Mouse (Mus musculus) liver, embryonic 15.5 days (tissue): ENCODE data around the gene Nutm1. TPM values are rescaled to one million over a fixed set of nuclear protein-coding genes. Genes with fewer than 3 reads are reported as not detected.

Source experiments
- ATAC-seq: fragments of 200-750 bp; cut with Nextera tagmentation; 2 replicates; pipeline ENCODE4 v1.8.0; 2017; ENCODE audit warnings: moderate number of reproducible peaks, mild to moderate bottlenecking, moderate library complexity; ENCODE audit not compliant: insufficient read depth
- H3K27ac ChIP-seq: fragments of 300-500 bp; sonication (generic); replicated peaks from 2 replicates; pipeline ENCODE4 v1.5.1; 2015; ENCODE audit warnings: mild to moderate bottlenecking, inconsistent platforms
- H3K27me3 ChIP-seq: fragments of 300-500 bp; sonication (generic); 2 replicates; pipeline ENCODE4 v1.6.1; 2015; ENCODE audit warnings: mild to moderate bottlenecking, inconsistent platforms
- H3K36me3 ChIP-seq: fragments of 300-500 bp; sonication (generic); replicated peaks from 2 replicates; pipeline ENCODE4 v1.6.1; 2015; ENCODE audit warnings: moderate library complexity, mild to moderate bottlenecking, inconsistent platforms
- H3K4me1 ChIP-seq: fragments of 300-500 bp; sonication (generic); replicated peaks from 2 replicates; pipeline ENCODE4 v1.6.1; 2015; ENCODE audit warnings: inconsistent platforms
- H3K4me2 ChIP-seq: fragments of 300-500 bp; sonication (generic); 2 replicates; pipeline ENCODE4 v1.6.1; 2015; ENCODE audit warnings: moderate library complexity, mild to moderate bottlenecking, inconsistent platforms
- H3K4me3 ChIP-seq: fragments of 300-500 bp; sonication (generic); replicated peaks from 2 replicates; pipeline ENCODE4 v1.5.1; 2015; ENCODE audit warnings: mild to moderate bottlenecking, inconsistent platforms
- H3K9ac ChIP-seq: fragments of 300-500 bp; sonication (generic); 2 replicates; pipeline ENCODE4 v1.6.1; 2015; ENCODE audit warnings: moderate library complexity, mild to moderate bottlenecking, inconsistent platforms
- H3K9me3 ChIP-seq: fragments of 300-500 bp; sonication (generic); replicated peaks from 2 replicates; pipeline ENCODE4 v1.6.1; 2016; ENCODE audit warnings: inconsistent platforms
- WGBS: fragments of 180-500 bp; shearing (Covaris S2); methylation state at CpG from one replicate; pipeline ENCODE4 v1.1.7; 2015; ENCODE audit warnings: mixed read lengths; ENCODE audit not compliant: insufficient replicate concordance; 5-methylcytosine and 5-hydroxymethylcytosine counted together
- polyA plus RNA-seq: library from polyadenylated mRNA; unstranded; fragments of >200 nt; fragmentation: Nextera tagmentation; extraction: Ambion mirVana; gene quantifications from 2 replicates; pipeline ENCODE4 v1.2.1, GENCODE M21; 2015

The Nutm1 gene
- polyA plus RNA-seq, 1 experiment from 2014 or later: 0.02 TPM

GRCm38 (mm10) chr2:112261748-112262653 is 2.9 kb upstream of the Nutm1 start, which contains the start of gene Nop10:
TSS of gene Nop10 (plus strand) at chr2:112261926.
- H3K4me1 ChIP-seq: peaks cover 44% of the 10 kb centered on the region
- peak within 1 kb of the TSS; percentile 65 for H3K9ac ChIP-seq
- under 1% methylated on average over 36 of the region's 36 CpGs for WGBS
- peak; percentile 23 for ATAC-seq
- H3K4me2 ChIP-seq: peak within 1 kb of the TSS; percentile 88
- H3K27ac ChIP-seq: peak within 1 kb of the TSS; percentile 84
- no peaks in the 10 kb centered on the region for H3K36me3 ChIP-seq
- H3K9me3 ChIP-seq: no peaks in the 10 kb centered on the region
- H3K27me3 ChIP-seq: no peaks in the 10 kb centered on the region
- H3K4me3 ChIP-seq: peak within 1 kb of the TSS; percentile 77

- H3K27ac ChIP-seq: no peak overlapping the region
- no peak overlapping the region for H3K9ac ChIP-seq
- no peaks in the 10 kb centered on the region for H3K36me3 ChIP-seq
- H3K27me3 ChIP-seq: peaks cover 14% of the 10 kb centered on the region; the same call in 1 of the 2 replicates
- no peak overlapping the region for H3K4me3 ChIP-seq
- no peak for ATAC-seq
- no peak overlapping the region for H3K4me2 ChIP-seq
- 50% methylated on average over 7 of the region's 7 CpGs for WGBS
- H3K4me1 ChIP-seq: no peaks in the 10 kb centered on the region
- no peaks in the 10 kb centered on the region for H3K9me3 ChIP-seq
Measured at GRCm38 (mm10) chr2:112254675-112255515, 4.2 kb downstream of the Nutm1 start.

- Histone ChIP-seq H3K4me3 (no peak overlapping the region), H3K4me2 (no peak overlapping the region), H3K27ac (no peak overlapping the region), H3K9me3 (no peaks in the 10 kb centered on the region), H3K9ac (no peak overlapping the region), H3K36me3 (no peaks in the 10 kb centered on the region), H3K4me1 (no peaks in the 10 kb centered on the region), H3K27me3 (peaks cover 14% of the 10 kb centered on the region; the same call in 1 of the 2 replicates)
- no peak for ATAC-seq
- WGBS: 70% methylated on average over 10 of the region's 10 CpGs
Measured at GRCm38 (mm10) chr2:112249780-112250453, 9.2 kb downstream of the Nutm1 start.

- WGBS: 37% methylated on average over 10 of the region's 10 CpGs
- Histone ChIP-seq H3K36me3 (no peaks in the 10 kb centered on the region), H3K27me3 (0 out of 2 replicates have a peak, but pooled peaks cover 8% of the 10 kb centered on the region), H3K9me3 (no peaks in the 10 kb centered on the region), H3K4me1 (no peaks in the 10 kb centered on the region), H3K4me2 (no peak overlapping the region), H3K9ac (no peak overlapping the region), H3K4me3 (no peak overlapping the region), H3K27ac (no peak overlapping the region)
- no peak for ATAC-seq
Measured at GRCm38 (mm10) chr2:112247323-112247722, 11.8 kb downstream of the Nutm1 start.

- 81% methylated on average over 6 of the region's 6 CpGs for WGBS
- no peak for ATAC-seq
- Histone ChIP-seq H3K9me3 (no peaks in the 10 kb centered on the region), H3K4me2 (no peak overlapping the region), H3K4me1 (no peaks in the 10 kb centered on the region), H3K27me3 (0 out of 2 replicates have a peak, but pooled peaks cover 1% of the 10 kb centered on the region), H3K27ac (no peak overlapping the region), H3K9ac (no peak overlapping the region), H3K4me3 (no peak overlapping the region), H3K36me3 (no peaks in the 10 kb centered on the region)
Measured at GRCm38 (mm10) chr2:112246193-112246592, 12.9 kb downstream of the Nutm1 start.

- Histone ChIP-seq H3K9ac (no peak overlapping the region), H3K4me2 (no peak overlapping the region), H3K9me3 (no peaks in the 10 kb centered on the region), H3K4me3 (no peak overlapping the region), H3K27me3 (peaks cover 10% of the 10 kb centered on the region), H3K4me1 (peaks cover 5% of the 10 kb centered on the region), H3K27ac (no peak overlapping the region), H3K36me3 (no peaks in the 10 kb centered on the region)
- ATAC-seq: no peak
- WGBS: 73% methylated on average over 5 of the region's 5 CpGs
Measured at GRCm38 (mm10) chr2:112245307-112245706, 13.8 kb downstream of the Nutm1 start.

- Histone ChIP-seq H3K4me1 (peaks cover 22% of the 10 kb centered on the region), H3K36me3 (no peaks in the 10 kb centered on the region), H3K4me2 (no peak overlapping the region), H3K27ac (no peak overlapping the region), H3K9ac (no peak overlapping the region), H3K9me3 (no peaks in the 10 kb centered on the region), H3K4me3 (no peak overlapping the region), H3K27me3 (peaks cover 32% of the 10 kb centered on the region)
- 74% methylated on average over 14 of the region's 14 CpGs for WGBS
- no peak for ATAC-seq
Measured at GRCm38 (mm10) chr2:112241787-112242186, 17.3 kb downstream of the Nutm1 start.

GRCm38 (mm10) chr2:112239935-112240721 is 19.0 kb downstream of the Nutm1 start:
- H3K36me3 ChIP-seq: no peaks in the 10 kb centered on the region
- H3K9me3 ChIP-seq: no peaks in the 10 kb centered on the region
- no peak for ATAC-seq
- H3K4me3 ChIP-seq: peak overlapping the region; percentile 85
- peaks cover 22% of the 10 kb centered on the region for H3K4me1 ChIP-seq
- H3K27ac ChIP-seq: no peak overlapping the region
- peaks cover 32% of the 10 kb centered on the region for H3K27me3 ChIP-seq
- H3K4me2 ChIP-seq: peak overlapping the region; percentile 98
- WGBS: under 1% methylated on average over 27 of the region's 28 CpGs
- H3K9ac ChIP-seq: peak overlapping the region; percentile 70

- peak; percentile 90 for ATAC-seq
- Histone ChIP-seq H3K4me1 (peaks cover 22% of the 10 kb centered on the region), H3K4me2 (peak within 1 kb of the TSS; percentile 98), H3K4me3 (peak within 1 kb of the TSS; percentile 85), H3K27ac (peak within 1 kb of the TSS; percentile 81), H3K36me3 (no peaks in the 10 kb centered on the region), H3K9ac (peak within 1 kb of the TSS; percentile 70), H3K27me3 (peaks cover 32% of the 10 kb centered on the region), H3K9me3 (no peaks in the 10 kb centered on the region)
- under 1% methylated on average over 94 of the region's 94 CpGs for WGBS
Measured at GRCm38 (mm10) chr2:112239212-112239934, 19.7 kb downstream of the Nutm1 start, which contains the start of gene Lpcat4. TSS of gene Lpcat4 (plus strand) at chr2:112239468.
